Mouse (Mus musculus): Measurements from ENCODE around the gene Dohh. TPM values are rescaled to one million over a fixed set of nuclear protein-coding genes. Genes with fewer than 3 reads are reported as not detected.
A peak's percentile ranks its signal among the peaks of the same experiment; 100 is the strongest.

Gene Dohh
- 101 TPM in 2 replicates for polyA plus RNA-seq (2015; fragmentation: Nextera tagmentation; extraction: Ambion mirVana)

- Histone ChIP-seq H3K4me3 (replicated peaks) (peak within 1 kb of the TSS; percentile 96), H3K4me2 (peak within 1 kb of the TSS; percentile 97), H3K9ac (replicated peaks) (peak within 1 kb of the TSS; percentile 79), H3K9me3 (replicated peaks) (no peaks in the 10 kb centered on the region), H3K27ac (replicated peaks) (peak within 1 kb of the TSS; percentile 86), H3K36me3 (peaks cover 29% of the 10 kb centered on the region), H3K4me1 (peaks cover 22% of the 10 kb centered on the region), H3K27me3 (replicated peaks) (no peaks in the 10 kb centered on the region)
- peak; percentile 92 for ATAC-seq (ENCODE audit: low FRiP score)
- WGBS = 8% methylated on average over 54 of the region's 54 CpGs
Measured at GRCm38 (mm10) chr10:81383802-81384604, at the start of gene Dohh, which contains the start of gene Gm48551. Gene Dohh (plus strand): TSS chr10:81384428. Gene Gm48551 (plus strand): TSS chr10:81384466.

- 0 out of 2 replicates have a peak overlapping the region, but pooled peaks have one; percentile 9 for H3K27ac ChIP-seq (replicated peaks)
- peaks cover 56% of the 10 kb centered on the region for H3K27me3 ChIP-seq (replicated peaks)
- H3K4me3 ChIP-seq (replicated peaks) = no peak overlapping the region
- no peak for ATAC-seq (ENCODE audit: low FRiP score)
- no peak overlapping the region for H3K4me2 ChIP-seq
- H3K36me3 ChIP-seq = no peaks in the 10 kb centered on the region
- no peaks in the 10 kb centered on the region for H3K9me3 ChIP-seq (replicated peaks)
- WGBS = 40% methylated on average over 18 of the region's 19 CpGs
- H3K4me1 ChIP-seq = peaks cover 8% of the 10 kb centered on the region; the same call in 1 of the 2 replicates
- H3K9ac ChIP-seq (replicated peaks) = no peak overlapping the region
Measured at GRCm38 (mm10) chr10:81335393-81336340, 48.6 kb upstream of the Dohh start.

- Histone ChIP-seq H3K4me3 (replicated peaks) (no peak overlapping the region), H3K4me2 (no peak overlapping the region), H3K4me1 (peaks cover 8% of the 10 kb centered on the region; the same call in 1 of the 2 replicates), H3K9ac (replicated peaks) (no peak overlapping the region), H3K27me3 (replicated peaks) (peaks cover 63% of the 10 kb centered on the region), H3K9me3 (replicated peaks) (no peaks in the 10 kb centered on the region), H3K36me3 (no peaks in the 10 kb centered on the region), H3K27ac (replicated peaks) (0 out of 2 replicates have a peak overlapping the region, but pooled peaks have one; percentile 9)
- 93% methylated on average over 4 of the region's 4 CpGs for WGBS
- ATAC-seq (ENCODE audit: low FRiP score) = no peak
Measured at GRCm38 (mm10) chr10:81336558-81336957, 47.7 kb upstream of the Dohh start.

- Histone ChIP-seq H3K27me3 (replicated peaks) (peaks cover 72% of the 10 kb centered on the region), H3K9ac (replicated peaks) (no peak overlapping the region), H3K9me3 (replicated peaks) (no peaks in the 10 kb centered on the region), H3K4me3 (replicated peaks) (no peak overlapping the region), H3K4me2 (no peak overlapping the region), H3K27ac (replicated peaks) (no peak overlapping the region), H3K36me3 (no peaks in the 10 kb centered on the region), H3K4me1 (peaks cover 8% of the 10 kb centered on the region)
- no peak for ATAC-seq (ENCODE audit: low FRiP score)
- WGBS = 37% methylated on average over 17 of the region's 17 CpGs
Measured at GRCm38 (mm10) chr10:81340551-81341332, 43.5 kb upstream of the Dohh start.

GRCm38 (mm10) chr10:81341333-81341949 lies 42.8 kb upstream of the Dohh start:
- WGBS = 35% methylated on average over 16 of the region's 16 CpGs
- H3K27ac ChIP-seq (replicated peaks) = no peak overlapping the region
- no peak overlapping the region for H3K4me3 ChIP-seq (replicated peaks)
- no peak for ATAC-seq (ENCODE audit: low FRiP score)
- no peak overlapping the region for H3K9ac ChIP-seq (replicated peaks)
- peaks cover 11% of the 10 kb centered on the region for H3K4me1 ChIP-seq
- no peaks in the 10 kb centered on the region for H3K9me3 ChIP-seq (replicated peaks)
- peaks cover 73% of the 10 kb centered on the region for H3K27me3 ChIP-seq (replicated peaks)
- H3K4me2 ChIP-seq = no peak overlapping the region
- no peaks in the 10 kb centered on the region for H3K36me3 ChIP-seq

- no peaks in the 10 kb centered on the region for H3K9me3 ChIP-seq (replicated peaks)
- H3K27ac ChIP-seq (replicated peaks) = no peak within 1 kb of the TSS
- H3K4me1 ChIP-seq = peaks cover 19% of the 10 kb centered on the region
- peak within 1 kb of the TSS; percentile 46 for H3K9ac ChIP-seq (replicated peaks)
- peaks cover 66% of the 10 kb centered on the region for H3K27me3 ChIP-seq (replicated peaks)
- H3K36me3 ChIP-seq = no peaks in the 10 kb centered on the region
- peak within 1 kb of the TSS; percentile 76 for H3K4me2 ChIP-seq
- 4% methylated on average over 61 of the region's 67 CpGs for WGBS
- peak within 1 kb of the TSS; percentile 41 for H3K4me3 ChIP-seq (replicated peaks)
- no peak for ATAC-seq (ENCODE audit: low FRiP score)
Measured at GRCm38 (mm10) chr10:81342686-81343505, 41.3 kb upstream of the Dohh start, which contains the start of gene Gipc3. Gene Gipc3 (minus strand): TSS chr10:81343266.

GRCm38 (mm10) chr10:81344421-81345161 lies 39.6 kb upstream of the Dohh start:
- Histone ChIP-seq H3K4me2 (no peak overlapping the region), H3K27ac (replicated peaks) (no peak overlapping the region), H3K4me1 (peaks cover 29% of the 10 kb centered on the region), H3K4me3 (replicated peaks) (no peak overlapping the region), H3K27me3 (replicated peaks) (peaks cover 67% of the 10 kb centered on the region), H3K9ac (replicated peaks) (no peak overlapping the region), H3K36me3 (no peaks in the 10 kb centered on the region), H3K9me3 (replicated peaks) (no peaks in the 10 kb centered on the region)
- no peak for ATAC-seq (ENCODE audit: low FRiP score)
- 52% methylated on average over 8 of the region's 8 CpGs for WGBS

- Histone ChIP-seq H3K27me3 (replicated peaks) (peaks cover 64% of the 10 kb centered on the region), H3K36me3 (no peaks in the 10 kb centered on the region), H3K27ac (replicated peaks) (no peak overlapping the region), H3K9me3 (replicated peaks) (no peaks in the 10 kb centered on the region), H3K4me1 (peaks cover 35% of the 10 kb centered on the region), H3K4me2 (no peak overlapping the region), H3K4me3 (replicated peaks) (no peak overlapping the region), H3K9ac (replicated peaks) (no peak overlapping the region)
- ATAC-seq (ENCODE audit: low FRiP score) = no peak
- WGBS = 83% methylated on average over 4 of the region's 4 CpGs
Measured at GRCm38 (mm10) chr10:81345162-81345534, 39.1 kb upstream of the Dohh start.

- 8% methylated on average over 45 of the region's 55 CpGs for WGBS
- peak overlapping the region; percentile 65 for H3K27ac ChIP-seq (replicated peaks)
- H3K36me3 ChIP-seq = no peaks in the 10 kb centered on the region
- peaks cover 50% of the 10 kb centered on the region for H3K27me3 ChIP-seq (replicated peaks)
- H3K9me3 ChIP-seq (replicated peaks) = no peaks in the 10 kb centered on the region
- peaks cover 37% of the 10 kb centered on the region for H3K4me1 ChIP-seq
- H3K4me2 ChIP-seq = peak overlapping the region; percentile 63
- H3K9ac ChIP-seq (replicated peaks) = peak overlapping the region; percentile 42
- H3K4me3 ChIP-seq (replicated peaks) = peak overlapping the region; percentile 38
- ATAC-seq (ENCODE audit: low FRiP score) = peak; percentile 13
Measured at GRCm38 (mm10) chr10:81346453-81347067, 37.7 kb upstream of the Dohh start.

Data from neural tube, embryonic 15.5 days (tissue).